Mouse (Mus musculus): Measurements from ENCODE around the gene Rbpj.

The Rbpj gene

GRCm38 (mm10) chr5:53465883-53466282 lies at the start of gene Rbpj:
Gene Rbpj, plus strand, starts transcription at chr5:53466152.
- DNase-seq = no peak

DNA sequence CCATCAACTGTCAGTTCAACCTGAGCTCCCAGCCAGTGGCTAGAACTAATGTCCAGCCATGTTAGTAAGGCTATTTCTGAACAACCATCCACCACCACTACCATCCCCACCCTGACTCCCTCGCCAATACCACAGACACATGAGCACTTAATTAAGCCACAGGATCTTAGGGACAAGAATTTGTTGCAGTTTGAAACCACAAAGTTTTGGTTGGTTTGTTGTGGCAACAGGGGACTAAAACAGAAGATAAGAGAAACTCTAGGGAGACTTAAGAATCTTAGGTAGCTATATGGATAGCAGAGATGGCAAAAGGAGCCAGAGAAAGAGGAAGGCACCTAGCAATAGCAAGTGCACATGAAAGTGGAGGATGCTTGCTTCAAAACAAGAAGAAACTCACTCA lies 45.2 kb upstream of the Rbpj start:
- DNase-seq = no peak

GRCm38 (mm10) chr5:53421291-53421690 lies 44.7 kb upstream of the Rbpj start:
- DNase-seq = no peak

- no peak for DNase-seq
Observed at GRCm38 (mm10) chr5:53427411-53427810, 38.5 kb upstream of the Rbpj start.

GRCm38 (mm10) chr5:53429683-53430477 lies 36.1 kb upstream of the Rbpj start:
- peak in 1 of 2 experiments; percentile 13 for DNase-seq

- no peak for DNase-seq
Observed at GRCm38 (mm10) chr5:53432451-53432850, 33.5 kb upstream of the Rbpj start.

DNA sequence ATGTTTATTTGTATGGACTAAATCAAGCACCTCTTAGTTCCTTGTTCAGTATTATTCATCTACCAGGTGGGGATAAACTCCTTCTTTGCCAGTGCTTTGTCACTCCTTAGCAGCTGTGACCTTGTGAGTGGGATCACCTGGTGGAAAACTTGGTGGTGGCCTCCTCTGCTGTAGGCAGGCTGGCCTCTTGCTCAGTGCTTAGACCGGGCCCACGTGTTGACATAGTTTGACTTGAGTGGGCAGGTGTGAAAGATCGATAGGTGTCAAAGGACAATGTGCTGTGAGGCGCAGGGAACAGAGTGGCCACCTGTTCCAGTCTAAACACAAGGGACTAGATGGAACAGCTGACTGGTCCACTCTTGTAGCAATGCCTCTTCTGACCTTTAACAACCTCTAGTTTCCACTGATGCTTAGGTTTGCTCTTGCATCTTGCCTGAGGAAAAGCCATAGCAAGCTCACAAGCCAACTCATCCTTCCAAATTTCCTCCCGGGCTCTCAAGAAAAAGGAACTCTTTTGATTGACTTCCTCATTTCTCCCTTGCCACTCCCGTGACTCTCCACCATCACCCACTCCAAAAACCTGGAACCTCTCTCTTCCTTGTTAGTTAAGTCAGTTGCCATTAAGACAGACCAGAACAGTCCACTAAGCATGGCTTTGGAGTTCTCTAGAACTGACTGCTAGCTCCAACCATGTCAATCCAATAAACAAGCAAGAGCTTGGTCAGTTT lies 28.9 kb upstream of the Rbpj start:
- no peak for DNase-seq

DNA sequence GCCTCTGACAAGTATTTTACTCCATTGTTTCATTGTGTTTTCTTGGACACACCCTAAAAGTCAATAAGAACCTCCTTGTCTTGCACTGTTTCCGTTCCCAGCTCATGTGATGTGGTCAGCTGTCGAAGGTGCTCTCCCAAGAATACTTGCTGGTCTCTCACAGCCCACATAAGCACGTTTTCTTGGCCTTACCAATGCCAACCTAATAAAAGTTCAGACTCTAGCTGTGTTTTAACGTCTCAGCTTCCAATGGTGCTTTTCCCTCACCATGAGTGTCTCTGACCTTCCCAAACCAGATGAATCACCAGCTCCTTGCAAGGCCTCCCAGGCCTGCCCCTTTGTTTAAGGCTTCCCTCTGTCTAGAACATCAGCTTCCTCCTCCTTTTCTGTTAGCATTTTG lies 28.2 kb upstream of the Rbpj start:
- no peak for DNase-seq

GRCm38 (mm10) chr5:53438268-53438667 lies 27.7 kb upstream of the Rbpj start:
- no peak for DNase-seq

GRCm38 (mm10) chr5:53439655-53440054 lies 26.3 kb upstream of the Rbpj start:
- no peak for DNase-seq

DNA sequence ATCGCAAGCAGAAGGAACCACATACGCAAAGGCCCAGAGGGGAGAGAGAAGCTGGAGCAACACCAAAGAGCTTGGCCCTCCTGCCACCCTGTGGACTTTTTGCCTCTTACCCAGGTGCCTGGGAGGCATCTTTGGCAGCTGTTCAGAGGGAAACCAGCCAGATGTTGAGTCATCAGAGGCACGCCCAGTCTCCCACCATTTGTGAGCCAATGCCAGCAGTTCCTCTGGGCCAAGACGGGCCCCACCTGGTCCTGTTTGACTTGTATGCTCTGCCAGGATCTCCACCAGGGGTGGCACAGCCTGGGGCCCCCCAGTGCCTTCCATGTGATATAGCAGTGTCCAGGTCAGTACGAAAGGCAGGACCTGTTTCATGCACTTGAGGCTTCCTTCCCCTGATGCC lies 21.9 kb upstream of the Rbpj start:
- peak; percentile 73 to 79 for DNase-seq

GRCm38 (mm10) chr5:53450945-53451344 lies 15.0 kb upstream of the Rbpj start:
- DNase-seq = no peak

- DNase-seq = no peak
Observed at GRCm38 (mm10) chr5:53451829-53452228, 14.1 kb upstream of the Rbpj start.

- no peak for DNase-seq
Observed at GRCm38 (mm10) chr5:53452920-53453319, 13.0 kb upstream of the Rbpj start.

GRCm38 (mm10) chr5:53454706-53455105 lies 11.2 kb upstream of the Rbpj start:
- no peak for DNase-seq

- DNase-seq = no peak
Observed at GRCm38 (mm10) chr5:53455459-53455858, 10.5 kb upstream of the Rbpj start.

DNA sequence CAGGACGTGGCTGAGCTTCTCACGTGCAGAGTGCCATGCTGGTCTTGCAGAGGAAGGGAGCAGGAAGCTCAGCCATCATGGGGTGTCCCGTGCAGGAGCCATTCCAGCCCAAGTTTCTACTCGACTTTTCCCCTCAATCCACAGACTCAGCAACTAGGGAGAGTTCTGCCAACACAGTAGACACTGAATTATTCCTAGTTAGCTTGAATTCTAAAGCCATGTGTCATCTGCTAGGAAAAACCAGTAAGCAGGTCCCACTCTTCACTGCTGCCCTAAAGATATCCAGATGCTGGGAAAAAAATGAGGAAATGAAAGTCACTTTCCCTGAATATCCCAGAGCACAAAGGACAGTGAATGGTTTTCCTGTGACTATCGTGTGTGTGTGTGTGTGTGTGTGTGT lies 5.8 kb upstream of the Rbpj start:
- no peak for DNase-seq

- no peak for DNase-seq
Observed at GRCm38 (mm10) chr5:53463098-53464018, 2.6 kb upstream of the Rbpj start.

- DNase-seq = no peak
Observed at GRCm38 (mm10) chr5:53466422-53467333, 726 bp downstream of the Rbpj start.

DNA sequence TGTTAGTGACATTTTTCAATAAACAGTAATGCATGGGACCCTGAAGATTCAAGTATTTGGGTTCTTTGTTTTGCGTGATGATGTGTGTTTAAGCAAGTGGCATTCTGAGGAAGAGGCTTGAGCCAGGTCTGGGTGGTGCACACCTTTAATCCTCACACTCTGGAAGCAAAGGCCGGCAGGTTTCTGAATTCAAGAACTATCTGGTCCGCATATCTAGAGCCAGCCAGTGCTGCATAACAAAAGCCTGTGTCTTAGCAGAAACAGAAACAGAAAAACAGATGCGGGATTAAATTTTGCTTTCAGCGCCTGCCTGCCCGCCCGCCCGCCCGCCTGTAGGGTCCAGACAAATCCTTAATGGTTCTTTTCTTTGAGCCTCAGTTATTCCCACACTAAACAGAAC lies 1.6 kb downstream of the Rbpj start:
- no peak for DNase-seq

DNA sequence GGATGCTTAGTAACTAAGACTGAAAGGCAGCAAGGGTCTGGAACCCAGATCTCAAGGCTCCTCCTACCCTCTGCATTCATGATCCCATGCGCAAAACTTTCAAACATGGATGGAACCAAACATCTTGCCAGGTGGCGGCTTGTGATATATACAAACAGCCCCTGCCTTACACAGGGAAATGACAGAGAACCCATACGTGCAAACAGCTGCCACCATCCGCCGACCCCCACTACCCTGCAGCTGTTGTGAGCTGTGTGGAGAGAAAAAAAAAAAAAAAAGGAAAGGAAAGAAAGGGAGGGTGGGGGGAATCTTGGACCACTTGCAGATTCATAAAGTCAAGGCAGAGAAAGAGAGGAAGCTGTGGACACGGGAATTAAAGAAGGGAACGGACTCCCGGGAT lies 2.4 kb downstream of the Rbpj start:
- no peak for DNase-seq

All from kidney, postnatal 25 days (tissue).